Mouse (Mus musculus) limb, embryonic 14.5 days (tissue): Measurements from ENCODE around the gene Dnajc12. TPM values are rescaled to one million over a fixed set of nuclear protein-coding genes. Genes with fewer than 3 reads are reported as not detected.
A peak's percentile ranks its signal among the peaks of the same experiment; 100 is the strongest.

ENCODE experiments used
- ATAC-seq: fragments of 200-750 bp; cut with Nextera tagmentation; 2 replicates; pipeline ENCODE4 v1.8.0; 2017; ENCODE audit warnings: low read depth, moderate number of reproducible peaks, moderate TSS enrichment; ENCODE audit not compliant: low FRiP score
- DNase-seq: peaks from one replicate; pipeline ENCODE4 v3.0.0-alpha.2; 2015; ENCODE audit warnings: low spot score
- H3K27ac ChIP-seq: fragments of 300-500 bp; sonication (generic); replicated peaks from 2 replicates; pipeline ENCODE4 v1.5.1; 2014; ENCODE audit warnings: low read depth, mild to moderate bottlenecking, low read length, moderate library complexity, mixed read lengths
- H3K27me3 ChIP-seq: fragments of 300-500 bp; sonication (generic); 2 replicates; pipeline ENCODE4 v1.6.1; 2014; ENCODE audit warnings: low read length, mixed read lengths; ENCODE audit not compliant: control insufficient read depth, insufficient read depth
- H3K36me3 ChIP-seq: fragments of 300-500 bp; sonication (generic); 2 replicates; pipeline ENCODE4 v1.6.1; 2014; ENCODE audit warnings: mild to moderate bottlenecking, low read length, moderate library complexity, mixed read lengths; ENCODE audit not compliant: control insufficient read depth, insufficient read depth
- H3K4me1 ChIP-seq: fragments of 300-500 bp; sonication (generic); 2 replicates; pipeline ENCODE4 v1.6.1; 2014; ENCODE audit warnings: antibody characterized with exemption, low read length, mixed read lengths; ENCODE audit not compliant: control insufficient read depth, insufficient read depth
- H3K4me2 ChIP-seq: fragments of 300-500 bp; sonication (generic); replicated peaks from 2 replicates; pipeline ENCODE4 v1.6.1; 2014; ENCODE audit warnings: low read depth, mild to moderate bottlenecking, low read length, moderate library complexity; ENCODE audit not compliant: severe bottlenecking
- H3K4me3 ChIP-seq: fragments of 300-500 bp; sonication (generic); replicated peaks from 2 replicates; pipeline ENCODE4 v1.5.1; 2014; ENCODE audit warnings: low read length
- H3K9ac ChIP-seq: fragments of 300-500 bp; sonication (generic); 2 replicates; pipeline ENCODE4 v1.6.1; 2014; ENCODE audit warnings: mild to moderate bottlenecking, low read depth, low read length, moderate library complexity; ENCODE audit not compliant: severe bottlenecking
- H3K9me3 ChIP-seq: fragments of 300-500 bp; sonication (generic); 2 replicates; pipeline ENCODE4 v1.6.1; 2016; ENCODE audit warnings: low read length; ENCODE audit not compliant: control insufficient read depth
- POLR2A ChIP-seq: fragments of 200-500 bp; IDR thresholded peaks from 2 replicates; pipeline ENCODE4 v1.8.0; 2012; ENCODE audit warnings: inconsistent platforms, mild to moderate bottlenecking, moderate library complexity, borderline replicate concordance; ENCODE audit not compliant: insufficient read depth, insufficient read length; ENCODE audit errors: extremely low read depth
- WGBS: fragments of 180-500 bp; shearing (Covaris S2); extraction: QIAGEN DNeasy Blood & Tissue Kit; methylation state at CpG from one replicate; pipeline ENCODE4 v1.1.7; 2014; 5-methylcytosine and 5-hydroxymethylcytosine counted together
- polyA plus RNA-seq, 2 experiments: library from polyadenylated mRNA; depleted of rRNA in 1 of 2; stranded (reverse) in 1 of 2; unstranded in 1 of 2; fragments of >200 nt; fragmentation: Nextera tagmentation in 1 of 2; extraction: Ambion mirVana in 1 of 2; gene quantifications; 2 replicates each; pipeline versions ENCODE4 v1.2.1 to v1.2.3; 2012 to 2014

Dnajc12 gene
- polyA plus RNA-seq, 2 experiments: 9.1 to 9.2 TPM

DNA sequence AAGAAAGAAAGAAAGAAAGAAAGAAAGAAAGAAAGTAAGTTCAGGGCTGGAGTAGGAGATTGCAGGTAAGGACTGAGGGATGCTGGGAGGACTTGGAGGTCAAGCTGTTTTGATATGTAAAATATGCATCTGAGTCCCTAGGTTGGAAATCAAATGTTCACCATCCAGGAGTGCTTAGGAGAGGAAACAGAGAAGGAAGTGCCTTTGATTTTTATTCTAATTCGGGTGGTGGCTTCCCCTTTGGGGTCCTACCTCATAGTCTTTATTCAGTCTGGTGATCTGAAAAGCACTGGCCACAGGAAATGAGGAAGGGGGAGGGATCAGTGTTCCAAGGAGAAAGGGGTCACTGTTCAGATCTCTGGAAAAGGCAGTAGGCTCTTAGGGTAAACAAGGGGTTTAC, 21.7 kb upstream of the Dnajc12 start:
- Histone ChIP-seq H3K4me2 (no peak overlapping the region), H3K4me3 (no peak overlapping the region), H3K9ac (no peak overlapping the region), H3K4me1 (no peaks in the 10 kb centered on the region), H3K36me3 (no peaks in the 10 kb centered on the region), H3K27me3 (no peaks in the 10 kb centered on the region), H3K27ac (no peak overlapping the region), H3K9me3 (no peaks in the 10 kb centered on the region)
- no peak for TF ChIP-seq POLR2A
- DNase-seq: no peak
- no peak for ATAC-seq
- 50% methylated on average over 1 of the region's 1 CpGs for WGBS

DNA sequence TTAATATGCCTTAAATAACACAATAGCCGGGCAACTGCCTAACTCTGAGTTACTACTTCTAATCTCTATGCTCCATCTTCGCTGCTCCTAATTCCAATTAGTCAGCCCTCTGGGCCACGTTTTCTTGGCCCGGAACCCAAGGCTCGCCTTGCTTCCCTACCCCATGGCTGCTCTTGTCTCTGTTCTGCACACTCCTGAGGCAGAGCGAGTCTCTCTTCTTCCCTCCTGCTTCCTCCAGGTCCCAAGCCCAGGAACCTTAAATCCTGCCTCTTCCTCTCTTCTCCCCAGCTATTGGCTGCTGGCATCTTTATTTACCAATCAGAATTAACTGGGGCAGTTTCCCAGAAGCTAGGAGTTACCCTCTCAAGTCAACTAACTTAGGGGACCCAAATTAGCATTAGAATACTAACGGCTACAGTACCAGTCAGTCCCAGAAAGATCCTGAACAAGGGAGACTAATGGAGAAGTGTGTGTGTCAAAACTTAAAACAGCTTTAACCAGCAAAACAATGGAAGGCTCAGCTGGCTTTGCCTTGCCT, 16.3 kb upstream of the Dnajc12 start:
- 61% methylated on average over 7 of the region's 7 CpGs for whole genome bisulfite sequencing
- no peak overlapping the region for H3K9ac ChIP-seq
- DNase-seq (no peak), ATAC-seq (no peak)
- H3K9me3 ChIP-seq: no peaks in the 10 kb centered on the region
- no peak for TF ChIP-seq POLR2A
- H3K4me2 ChIP-seq: no peak overlapping the region
- no peaks in the 10 kb centered on the region for H3K4me1 ChIP-seq
- H3K4me3 ChIP-seq: no peak overlapping the region
- no peaks in the 10 kb centered on the region for H3K36me3 ChIP-seq
- H3K27ac ChIP-seq: no peak overlapping the region
- no peaks in the 10 kb centered on the region for H3K27me3 ChIP-seq

DNA sequence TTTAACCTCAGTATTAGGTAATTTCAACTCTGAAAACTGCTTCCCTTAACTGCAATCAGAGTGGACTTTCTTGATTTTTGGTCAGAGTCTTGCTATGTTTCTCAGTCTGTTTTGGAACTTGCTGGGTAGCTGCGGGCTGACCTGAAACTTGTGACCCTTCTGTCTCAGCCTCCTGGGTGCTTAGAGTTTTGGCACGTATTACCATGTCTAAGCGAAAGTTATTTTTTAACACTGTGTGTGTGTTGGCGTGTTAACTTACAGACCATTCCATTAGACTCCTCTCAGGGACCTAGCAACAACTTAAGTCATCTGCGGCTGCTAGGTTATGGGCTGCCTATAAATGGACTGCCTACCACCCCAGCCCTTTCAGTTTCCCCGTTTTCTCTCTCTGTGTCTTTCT, 14.9 kb upstream of the Dnajc12 start:
- no peak overlapping the region for H3K27ac ChIP-seq
- no peaks in the 10 kb centered on the region for H3K27me3 ChIP-seq
- H3K9ac ChIP-seq: no peak overlapping the region
- no peak for TF ChIP-seq POLR2A
- H3K4me3 ChIP-seq: no peak overlapping the region
- ATAC-seq: no peak
- H3K4me2 ChIP-seq: no peak overlapping the region
- H3K4me1 ChIP-seq: no peaks in the 10 kb centered on the region
- no peaks in the 10 kb centered on the region for H3K9me3 ChIP-seq
- DNase-seq: no peak
- H3K36me3 ChIP-seq: no peaks in the 10 kb centered on the region
- 67% methylated on average over 6 of the region's 6 CpGs for WGBS

DNA sequence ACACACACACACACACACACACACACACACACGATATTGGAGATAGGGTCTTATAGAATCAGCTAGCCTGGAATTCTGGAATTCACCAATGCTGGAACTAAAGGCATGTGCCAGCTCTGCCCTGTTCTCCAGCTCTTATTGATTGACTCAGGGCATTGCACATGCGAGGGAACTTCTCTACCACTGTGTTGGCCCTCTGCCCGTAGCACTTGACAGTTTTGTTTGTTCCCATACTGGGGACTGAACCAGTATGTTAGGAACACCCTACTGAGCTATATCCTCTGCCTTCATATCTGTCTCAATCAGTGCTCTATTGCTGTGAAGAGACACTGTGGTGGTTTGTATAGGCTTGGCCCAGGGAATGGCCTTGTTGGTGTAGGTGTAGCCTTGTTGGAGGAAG, 14.2 kb upstream of the Dnajc12 start:
- Histone ChIP-seq H3K9me3 (no peaks in the 10 kb centered on the region), H3K9ac (no peak overlapping the region), H3K36me3 (no peaks in the 10 kb centered on the region), H3K4me2 (no peak overlapping the region), H3K27ac (no peak overlapping the region), H3K27me3 (no peaks in the 10 kb centered on the region), H3K4me1 (no peaks in the 10 kb centered on the region), H3K4me3 (no peak overlapping the region)
- WGBS: 66% methylated on average over 3 of the region's 3 CpGs
- no peak for DNase-seq
- TF ChIP-seq POLR2A: no peak
- no peak for ATAC-seq

DNA sequence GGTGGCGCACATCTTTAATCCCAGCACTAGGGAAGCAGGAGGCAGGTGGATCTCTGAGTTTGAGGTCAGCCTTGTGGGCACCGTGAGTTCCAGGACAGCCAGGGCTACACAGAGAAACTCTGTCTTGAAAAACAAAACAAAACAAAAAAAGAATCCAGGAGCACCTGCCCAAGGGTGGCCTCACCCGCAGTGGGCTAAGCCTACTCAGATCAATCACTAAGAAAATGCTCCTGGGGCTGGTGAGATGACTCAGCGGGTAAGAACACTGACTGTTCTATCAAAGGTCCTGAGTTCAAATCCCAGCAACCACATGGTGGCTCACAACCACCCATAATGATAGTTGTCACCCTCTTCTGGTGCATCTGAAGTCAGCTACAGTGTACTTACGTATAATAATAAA, 5.9 kb upstream of the Dnajc12 start:
- no peak overlapping the region for H3K4me2 ChIP-seq
- no peak for TF ChIP-seq POLR2A
- H3K36me3 ChIP-seq: no peaks in the 10 kb centered on the region
- H3K27ac ChIP-seq: no peak overlapping the region
- H3K9ac ChIP-seq: no peak overlapping the region
- WGBS: 87% methylated on average over 5 of the region's 5 CpGs
- H3K27me3 ChIP-seq: no peaks in the 10 kb centered on the region
- H3K9me3 ChIP-seq: no peaks in the 10 kb centered on the region
- H3K4me1 ChIP-seq: no peaks in the 10 kb centered on the region
- DNase-seq: no peak
- H3K4me3 ChIP-seq: no peak overlapping the region
- no peak for ATAC-seq

DNA sequence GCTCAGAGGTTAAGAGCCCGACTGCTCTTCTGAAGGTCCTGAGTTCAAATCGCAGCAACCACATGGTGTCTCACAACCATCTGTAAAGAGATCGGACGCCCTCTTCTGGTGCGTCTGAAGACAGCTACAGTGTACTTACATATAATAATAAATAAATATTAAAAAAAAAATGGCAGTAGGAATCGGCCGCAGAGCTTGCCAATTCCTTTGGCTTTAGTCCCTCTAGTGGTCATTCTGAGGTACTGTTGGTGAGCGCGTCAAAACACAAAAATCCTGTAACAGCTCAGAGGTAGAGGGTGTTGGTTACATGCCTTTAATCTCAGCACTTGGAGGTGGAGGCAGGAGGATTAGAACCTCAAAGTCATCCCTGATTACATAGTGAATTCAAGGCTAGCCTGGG, 4.8 kb upstream of the Dnajc12 start:
- peak; percentile 81 for DNase-seq
- H3K36me3 ChIP-seq: no peaks in the 10 kb centered on the region
- 22% methylated on average over 9 of the region's 9 CpGs for WGBS
- no peak for TF ChIP-seq POLR2A
- no peaks in the 10 kb centered on the region for H3K27me3 ChIP-seq
- no peaks in the 10 kb centered on the region for H3K4me1 ChIP-seq
- H3K4me3 ChIP-seq: no peak overlapping the region
- H3K9ac ChIP-seq: no peak overlapping the region
- H3K9me3 ChIP-seq: no peaks in the 10 kb centered on the region
- H3K4me2 ChIP-seq: no peak overlapping the region
- H3K27ac ChIP-seq: no peak overlapping the region
- peak; percentile 39; the same call in 1 of the 2 replicates for ATAC-seq
